Comparison of ENCODE assay signal across 15 mouse cellular contexts in the genomic region with DNA sequence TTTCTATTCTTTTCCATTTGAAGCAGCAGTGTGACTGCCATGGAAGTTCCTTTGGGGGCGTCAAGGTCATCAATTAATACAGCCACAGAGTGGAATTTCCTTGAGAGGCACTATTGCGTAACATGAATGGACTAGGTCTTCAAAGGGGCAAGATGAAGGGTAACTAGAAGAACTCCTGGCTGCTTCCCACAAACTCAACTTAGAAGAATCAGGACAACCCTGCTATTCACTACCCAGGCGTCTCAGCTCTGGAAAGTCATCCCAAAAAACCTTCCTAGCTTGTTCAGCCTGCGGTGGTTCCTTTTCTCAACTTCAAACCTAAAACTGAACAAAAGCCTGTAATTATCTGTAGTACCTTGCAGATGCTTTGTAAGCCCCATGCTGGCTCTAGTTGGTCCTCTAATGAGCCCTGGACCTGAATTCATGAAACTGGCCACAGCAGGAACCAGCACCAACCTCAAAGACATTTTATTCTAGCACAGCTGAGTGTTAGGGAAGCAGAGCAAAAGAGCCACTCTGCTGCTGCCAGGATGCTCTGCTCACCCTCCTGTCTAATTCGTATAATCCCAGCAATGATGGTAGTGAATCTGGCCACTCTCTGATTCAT. TPM values are rescaled to one million over a fixed set of nuclear protein-coding genes. Genes with fewer than 3 reads are reported as not detected.
DNase-seq lines count a peak whose midpoint lies in the region.
"Had no signal": no experiment of that assay in that cellular context is flagged by ENCODE, and none has a peak within 500 bp of the region (broad histone marks: within the 10 kb centered on the region; RNA-seq: fewer than 3 reads in every experiment).

No protein-coding gene starts in this region.

- peak; percentile 11 for DNase-seq in layer of hippocampus, adult 11-12 months (ENCODE audit: low spot score)
- DNase-seq in layer of hippocampus, postnatal 25 days (ENCODE audit: extremely low spot score in 1 of 2, low spot score in 1 of 2), result no peak
- peak; percentile 12 for DNase-seq in right cerebral cortex, postnatal 36 days (ENCODE audit: low spot score in 2 of 2)
- DNase-seq in right cerebral cortex, adult 2 months (ENCODE audit: low spot score in 2 of 2), result no peak
- DNase-seq in layer of hippocampus, adult 9-11 months, result peak; percentile 55
- no peak for DNase-seq in ovary, postnatal 36 days (ENCODE audit: low spot score)
- DNase-seq in adrenal gland, adult (ENCODE audit: inconsistent age in 2 of 2, low spot score in 1 of 2), result no peak
- DNase-seq: cerebellum, adult 9-10 months; gastrocnemius, postnatal 25 days; heart, adult 2 months; heart, postnatal 36 days; lung, adult 18-20 months; retina, postnatal 1 day; thymus, adult 2 months had no signal

RNA-seq across cellular contexts. Expression of gene Adcy2, which starts 37.8 kb away (rescaled TPM):
- 100 to 1,000 TPM in 1 of 2 experiments, 10 to 100 TPM in 1; 62.7 to 109 TPM for total RNA-seq in layer of hippocampus, postnatal 25 days (2021)
- total RNA-seq: common myeloid progenitor, adult 5-6 weeks had no signal

Comparison
In these comparisons a context has a peak if more than half of its experiments do, and no peak if none do; other contexts are left out.
1. DNase-seq: peak in layer of hippocampus, adult 11-12 months (single experiment), right cerebral cortex, postnatal 36 days (2 of 2) and layer of hippocampus, adult 9-11 months (single experiment); none in layer of hippocampus, postnatal 25 days (0 of 2), right cerebral cortex, adult 2 months (0 of 2), ovary, postnatal 36 days (single experiment) and adrenal gland, adult (0 of 2).